Mouse (Mus musculus) layer of hippocampus, postnatal 25 days (tissue): ENCODE measurements around the gene Ugt1a2. TPM values are rescaled to one million over a fixed set of nuclear protein-coding genes. Genes with fewer than 3 reads are reported as not detected.
"Not testable (repeated sequence)": the region's sequence is repeated elsewhere in the genome, so short reads cannot be mapped to it uniquely, and the experiment has no call there.

Experiments
- DNase-seq, 2 experiments: peaks; one replicate each; pipeline ENCODE4 v3.0.0; 2022; ENCODE audit warnings: mixed read lengths in 2 of 2, low spot score in 1 of 2; ENCODE audit errors: extremely low spot score in 1 of 2
- total RNA-seq, 2 experiments: library from RNA; stranded (reverse); gene quantifications; 2 replicates each; pipeline ENCODE4 v1.2.3; 2021

The Ugt1a2 gene
- total RNA-seq, 2 experiments from 2014 or later, result not detected

DNA sequence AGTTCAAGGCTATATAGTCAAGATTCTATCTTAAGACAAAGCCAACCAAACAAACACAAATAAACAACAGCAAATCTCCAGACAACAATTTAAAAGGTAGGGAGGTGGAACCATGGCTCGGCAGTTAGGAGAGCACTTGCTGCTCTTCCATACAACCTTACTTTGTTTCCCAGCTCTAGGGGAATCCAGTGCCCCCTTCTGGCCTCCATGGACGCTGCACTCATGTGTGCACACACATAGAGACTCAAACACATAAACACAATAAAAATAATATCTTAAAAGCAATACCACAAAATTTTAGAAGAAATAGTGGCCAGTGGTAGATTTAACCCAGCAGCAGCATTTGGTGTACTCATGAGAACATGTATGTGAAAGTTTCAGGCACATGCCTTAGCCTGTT is 16.7 kb downstream of the Ugt1a2 start:
- DNase-seq, result no peak

DNA sequence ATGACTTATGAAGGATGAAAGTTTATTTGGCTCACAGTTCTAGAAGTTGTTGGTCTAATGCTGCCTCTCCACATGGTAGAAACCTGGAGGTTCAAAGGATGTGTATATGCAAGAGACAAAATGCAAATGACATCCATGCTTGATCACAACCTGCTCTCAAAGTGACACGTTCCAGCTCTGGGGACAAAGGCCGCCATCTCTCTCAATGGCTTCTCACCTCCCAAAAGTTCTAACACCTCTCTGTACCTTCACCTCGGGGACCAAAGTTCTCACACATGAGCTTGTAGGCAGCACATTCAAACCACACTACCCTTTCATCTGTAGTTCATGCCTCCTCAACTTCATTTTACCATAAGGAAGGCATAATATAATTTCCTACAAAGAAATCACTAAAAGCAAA is 17.2 kb downstream of the Ugt1a2 start:
- no peak for DNase-seq

DNA sequence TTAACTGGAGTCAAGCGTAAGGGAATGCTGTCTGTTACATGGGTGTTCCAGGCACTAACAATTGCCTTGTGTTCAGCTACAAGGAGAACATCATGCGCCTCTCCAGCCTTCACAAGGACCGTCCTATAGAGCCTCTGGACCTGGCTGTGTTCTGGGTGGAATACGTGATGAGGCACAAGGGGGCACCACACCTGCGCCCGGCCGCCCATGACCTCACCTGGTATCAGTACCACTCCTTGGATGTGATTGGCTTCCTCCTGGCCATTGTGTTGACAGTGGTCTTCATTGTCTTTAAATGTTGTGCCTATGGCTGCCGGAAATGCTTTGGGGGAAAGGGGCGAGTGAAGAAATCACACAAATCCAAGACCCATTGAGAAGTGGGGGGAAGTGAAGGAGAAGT is 17.6 kb downstream of the Ugt1a2 start:
- no peak for DNase-seq

DNA sequence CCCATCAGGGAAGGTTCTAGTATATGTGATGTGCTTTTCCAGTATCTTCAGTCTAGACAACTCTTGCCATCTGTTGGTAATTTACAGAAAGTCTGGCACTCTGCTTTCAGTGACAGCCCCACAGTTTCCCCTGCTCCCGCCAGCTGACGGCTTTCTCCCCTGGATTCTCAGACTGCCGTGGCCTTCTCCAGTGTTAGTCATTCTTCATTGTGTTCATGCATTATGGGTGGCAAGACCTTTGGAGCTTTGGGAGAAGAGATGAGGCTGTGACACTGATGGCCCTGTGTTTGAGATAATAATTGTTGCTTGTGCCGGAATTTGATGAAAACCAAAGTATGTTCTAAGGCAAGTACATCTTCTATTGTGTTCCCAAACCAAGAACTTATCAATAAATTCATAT is 18.2 kb downstream of the Ugt1a2 start:
- DNase-seq, result no peak

DNA sequence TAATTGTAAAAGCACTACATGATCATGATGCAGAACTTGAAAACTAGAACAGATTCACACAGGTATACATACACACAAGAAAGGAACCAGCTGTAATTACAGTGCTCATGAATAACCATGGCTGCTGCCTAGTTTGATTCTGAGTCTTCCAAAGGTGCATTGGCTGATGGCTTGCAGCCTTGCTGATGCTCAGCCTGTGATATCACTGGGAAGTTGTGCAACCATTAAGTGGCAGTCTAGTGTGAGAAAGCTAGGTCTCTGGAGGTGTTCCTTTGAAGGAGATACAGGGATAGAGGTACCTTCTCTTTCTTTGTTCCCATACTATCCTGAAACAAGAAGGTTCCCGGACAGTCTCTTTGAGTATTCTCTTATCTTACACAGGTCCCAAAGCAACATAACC is 18.7 kb downstream of the Ugt1a2 start:
- no peak for DNase-seq

DNA sequence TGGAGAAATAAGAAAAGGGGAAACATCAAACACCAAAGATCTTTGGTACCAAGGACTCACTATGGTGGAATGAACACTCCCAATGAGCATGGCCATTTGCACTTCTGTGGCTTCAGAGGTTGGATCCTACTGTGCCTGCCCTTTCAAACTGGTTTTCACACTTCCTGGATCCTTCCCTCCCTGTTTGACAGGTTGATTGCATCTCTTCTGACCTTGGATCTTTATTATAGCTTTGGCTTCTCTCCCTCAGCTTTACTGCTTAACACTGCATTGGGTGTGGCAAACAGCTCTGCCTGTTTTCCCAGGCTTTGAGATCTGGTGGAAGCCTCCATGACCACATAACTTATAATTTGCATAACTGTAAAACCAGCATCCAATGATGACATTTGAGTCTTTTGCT is 19.9 kb downstream of the Ugt1a2 start:
- no peak for DNase-seq

DNA sequence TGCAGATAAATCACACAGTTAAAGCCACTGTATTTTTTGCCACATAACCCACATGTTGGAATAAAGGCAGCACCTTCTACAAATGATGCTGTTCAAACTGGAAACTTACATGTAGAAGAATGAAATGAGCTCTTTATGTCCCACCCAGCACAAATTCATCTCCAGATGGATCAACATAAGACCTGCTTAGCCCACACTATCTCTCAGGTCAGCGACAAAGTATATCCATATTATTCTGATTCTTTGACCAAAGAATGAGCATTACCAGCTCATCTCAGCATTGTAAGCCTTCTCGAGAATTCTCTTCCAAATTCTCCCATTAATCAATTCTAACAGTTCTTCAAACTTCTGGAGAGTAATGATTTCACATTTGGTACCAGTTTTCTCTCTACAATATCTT is 21.8 kb downstream of the Ugt1a2 start:
- no peak for DNase-seq

DNA sequence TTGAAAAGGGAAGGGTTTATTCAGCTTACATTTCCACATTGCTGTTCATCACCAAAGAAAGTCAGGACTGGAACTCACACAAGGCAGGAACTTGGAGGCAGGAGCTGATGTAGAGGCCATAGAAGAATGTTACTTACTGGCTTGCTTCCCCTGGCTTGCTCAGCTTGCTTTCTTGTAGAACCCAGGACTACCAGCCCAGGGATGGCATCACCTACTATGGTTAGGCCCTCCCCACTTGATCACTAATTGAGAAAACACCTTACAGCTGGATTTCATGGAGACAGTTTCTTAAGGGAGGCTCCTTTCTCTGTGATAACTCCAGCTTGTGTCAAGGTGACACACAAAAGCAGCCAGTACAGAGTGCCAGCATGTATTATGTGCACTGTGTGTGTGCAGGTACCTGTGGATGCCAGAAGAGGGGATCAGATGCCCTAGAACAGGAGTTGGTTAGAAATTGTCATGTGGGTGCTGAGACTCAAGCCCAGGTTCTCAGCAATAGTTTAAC is 22.7 kb downstream of the Ugt1a2 start:
- DNase-seq, result not testable (repeated sequence)

DNA sequence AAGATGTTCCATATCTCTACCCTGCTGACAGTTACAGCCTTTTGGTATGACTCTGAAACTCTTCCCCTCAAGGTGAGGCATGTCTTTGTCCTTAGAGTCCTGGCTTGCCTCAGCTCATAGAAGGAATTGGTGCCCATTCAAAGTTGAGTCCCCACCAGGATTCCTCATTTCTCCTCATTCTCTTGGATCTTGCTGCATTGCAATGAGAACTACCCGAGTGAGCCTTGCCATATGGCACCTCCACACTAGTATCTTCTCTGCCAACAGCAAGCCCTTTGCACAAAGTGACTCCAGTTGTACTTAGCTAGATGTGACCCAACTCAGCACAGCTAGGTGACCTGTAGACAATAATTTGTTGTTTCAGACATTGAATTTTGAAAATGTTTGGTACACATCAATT is 23.2 kb downstream of the Ugt1a2 start:
- no peak for DNase-seq

DNA sequence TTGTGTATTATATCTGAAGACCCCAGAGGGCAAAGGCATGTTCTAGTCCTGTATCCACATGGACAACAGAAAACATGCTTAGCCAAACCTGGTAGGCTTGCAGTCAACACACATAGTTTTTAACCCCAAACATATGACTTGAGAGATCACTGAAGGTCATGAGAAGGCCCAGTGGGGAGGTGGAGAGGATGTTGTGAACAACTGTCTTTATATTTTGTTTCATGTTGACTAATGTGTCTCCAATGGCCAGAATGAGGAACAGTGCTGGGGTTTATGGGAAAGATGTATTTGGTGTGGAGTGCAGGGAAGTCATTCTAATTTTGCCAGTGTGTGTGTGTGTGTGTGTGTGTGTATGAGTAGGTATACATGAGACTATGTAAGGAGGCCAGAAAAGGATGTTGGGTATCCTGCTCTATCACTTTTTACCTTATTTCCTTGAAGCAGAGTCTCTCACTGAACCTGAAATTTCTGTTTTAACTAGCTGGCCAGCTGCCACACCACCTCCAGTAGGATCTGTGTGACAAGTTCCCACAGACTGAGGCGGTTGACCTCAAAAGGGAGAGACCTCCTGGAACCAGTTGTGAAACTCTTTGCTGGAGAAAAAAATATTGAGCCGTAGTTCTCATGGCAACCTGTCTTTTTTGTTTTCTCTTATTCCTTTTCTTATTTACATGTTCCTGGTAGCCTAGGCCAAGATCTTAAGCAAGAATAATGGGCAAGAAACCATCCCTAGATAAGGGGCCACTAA is 23.8 kb downstream of the Ugt1a2 start:
- DNase-seq, result no peak

DNA sequence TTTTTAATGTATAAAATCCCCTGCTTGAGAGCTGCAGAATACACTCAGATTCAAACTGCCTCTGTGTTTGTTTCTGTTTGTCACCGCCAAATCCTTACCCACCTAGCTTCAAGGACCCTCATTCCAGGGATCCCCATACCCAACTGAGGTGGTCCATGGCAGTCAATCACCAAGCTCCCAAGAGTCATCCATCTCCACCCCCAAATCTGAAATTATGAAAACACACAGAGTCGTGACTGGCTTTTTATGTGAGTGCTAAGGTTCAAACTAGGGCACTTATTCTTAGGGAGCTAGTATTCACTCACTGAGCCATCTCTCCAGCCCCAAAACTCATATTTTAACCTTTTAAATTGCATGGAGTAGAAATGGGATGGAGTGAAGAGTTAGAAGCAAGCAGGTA is 24.9 kb downstream of the Ugt1a2 start:
- DNase-seq, result not testable (repeated sequence)

DNA sequence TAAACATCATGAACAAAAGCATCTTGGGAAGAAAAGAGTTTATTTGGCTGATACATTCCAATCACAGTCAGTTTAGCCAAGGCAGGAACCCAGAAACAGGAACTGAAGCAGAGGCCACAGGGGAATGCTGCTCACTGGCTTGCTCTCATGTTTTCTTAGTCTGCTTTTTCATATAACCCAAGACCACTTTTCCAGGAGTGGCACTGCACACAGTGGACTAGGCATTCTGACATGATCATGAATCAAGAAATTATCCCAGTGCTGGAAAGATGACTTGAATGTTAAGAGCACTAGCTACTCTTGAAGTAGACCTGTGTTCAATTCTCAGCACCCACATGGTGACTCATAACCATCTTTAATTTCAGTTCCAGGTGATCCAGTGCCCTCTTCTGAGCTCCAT is 25.3 kb downstream of the Ugt1a2 start:
- DNase-seq, result no peak

DNA sequence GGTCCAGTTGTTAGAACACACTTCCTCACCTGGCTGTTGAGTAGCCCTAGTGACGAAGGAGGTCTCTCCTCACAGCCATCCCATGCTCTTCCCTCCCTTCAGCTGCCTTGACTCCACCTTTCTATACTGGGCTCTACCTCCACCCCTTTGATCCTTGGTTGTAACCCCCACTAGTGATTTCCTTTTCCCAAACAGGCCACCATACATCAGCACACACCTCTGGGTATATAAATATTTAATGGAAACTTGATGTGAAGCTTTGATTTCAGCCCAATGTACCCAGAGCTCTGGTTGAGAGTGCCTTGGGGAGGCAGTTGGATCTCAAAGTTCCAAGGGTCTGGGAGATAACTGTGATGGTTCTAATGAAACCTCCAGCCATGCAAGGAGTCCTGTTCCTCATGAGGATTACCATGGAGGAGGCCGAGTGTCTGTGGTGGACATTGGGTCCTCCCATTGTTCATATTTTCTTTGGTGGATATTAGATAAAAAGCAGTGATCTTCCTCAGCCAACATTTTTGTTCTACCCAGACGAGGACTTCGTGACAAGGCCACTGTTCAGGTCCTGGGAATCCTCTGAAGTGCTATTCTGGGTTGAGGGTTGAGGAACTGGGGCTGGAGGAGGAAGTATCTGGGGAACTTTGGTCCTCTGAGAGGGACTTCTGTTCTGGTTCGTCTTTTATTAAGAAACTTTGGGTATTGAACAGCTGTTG is 26.4 kb downstream of the Ugt1a2 start, which contains the start of gene Mroh2a:
Gene Mroh2a (plus strand): TSS at position 317 of the 710 bp plus-strand sequence.
- DNase-seq, result no peak

DNA sequence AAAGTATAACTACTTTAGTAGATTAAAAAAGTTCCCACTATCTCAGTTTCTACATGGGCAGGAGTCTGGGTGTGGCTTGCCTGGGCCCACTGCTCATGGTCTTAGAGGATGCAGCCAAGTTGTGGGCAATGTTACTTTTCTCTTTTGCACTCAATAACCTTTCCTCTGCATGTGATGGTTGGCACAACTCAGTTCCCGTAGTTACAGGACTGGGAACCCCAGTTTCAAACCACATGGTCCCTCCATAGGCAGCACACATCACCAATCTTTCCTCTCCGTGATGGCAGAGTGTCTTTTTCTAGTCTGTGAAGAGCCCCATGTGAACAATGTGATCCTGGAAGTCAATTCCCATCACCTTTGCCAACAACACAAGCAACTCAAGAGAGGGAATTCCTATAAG is 27.1 kb downstream of the Ugt1a2 start:
- DNase-seq, result no peak

DNA sequence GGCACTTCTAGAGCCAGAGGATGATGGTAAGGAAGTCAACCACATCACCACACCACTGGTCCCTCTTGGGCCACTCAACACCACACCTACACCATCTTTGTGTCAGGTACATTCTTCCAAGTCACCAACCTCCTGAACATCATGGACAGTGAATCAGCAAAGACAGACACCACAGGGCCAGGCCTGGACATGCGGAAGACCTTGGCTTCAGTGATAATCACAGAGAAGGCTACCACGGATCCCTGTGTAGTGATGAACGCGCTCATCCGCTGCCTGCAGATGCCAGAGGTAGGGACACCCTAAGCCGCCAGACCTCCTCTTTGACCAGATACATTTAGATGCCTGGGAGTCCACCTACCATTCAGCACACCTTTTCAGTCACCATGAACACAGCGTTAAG is 27.7 kb downstream of the Ugt1a2 start:
- DNase-seq, result no peak

DNA sequence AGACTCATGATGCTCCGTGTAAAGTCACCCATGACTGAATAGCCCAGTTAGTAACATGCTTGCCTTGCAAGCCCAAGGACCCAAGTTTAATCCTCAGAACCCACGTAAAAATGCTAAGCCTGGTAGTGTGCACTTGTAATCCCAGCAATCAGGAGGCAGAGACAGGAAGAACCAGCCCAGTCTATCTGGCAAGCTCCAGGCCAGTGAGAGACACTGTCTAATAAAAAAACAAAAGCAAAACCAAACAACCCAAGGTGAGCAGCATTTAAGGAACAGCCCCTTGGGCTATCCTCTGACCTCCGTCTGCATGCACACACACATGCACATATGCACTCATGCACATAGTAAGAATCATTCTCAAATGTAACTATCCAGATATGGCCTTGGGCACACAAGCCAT is 29.2 kb downstream of the Ugt1a2 start:
- no peak for DNase-seq

DNA sequence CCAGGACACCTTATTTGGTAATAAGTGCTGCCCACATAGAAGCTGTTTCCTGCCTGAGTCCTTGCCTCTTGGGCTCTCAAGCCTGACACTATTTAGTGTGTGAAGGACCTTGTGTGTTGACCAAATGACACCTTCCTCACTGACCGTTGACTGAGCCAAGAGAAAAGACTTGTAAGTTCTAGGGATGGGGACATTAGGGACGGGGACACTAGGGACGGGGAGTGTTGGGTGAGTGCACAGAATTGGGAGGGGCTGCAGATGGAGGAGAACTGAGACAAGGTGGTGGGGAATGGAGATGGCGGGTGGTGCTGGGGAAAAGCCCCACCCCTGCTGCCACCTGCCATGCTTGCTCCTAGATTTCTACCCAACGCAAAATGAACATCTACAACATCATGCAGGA is 29.6 kb downstream of the Ugt1a2 start:
- no peak for DNase-seq

DNA sequence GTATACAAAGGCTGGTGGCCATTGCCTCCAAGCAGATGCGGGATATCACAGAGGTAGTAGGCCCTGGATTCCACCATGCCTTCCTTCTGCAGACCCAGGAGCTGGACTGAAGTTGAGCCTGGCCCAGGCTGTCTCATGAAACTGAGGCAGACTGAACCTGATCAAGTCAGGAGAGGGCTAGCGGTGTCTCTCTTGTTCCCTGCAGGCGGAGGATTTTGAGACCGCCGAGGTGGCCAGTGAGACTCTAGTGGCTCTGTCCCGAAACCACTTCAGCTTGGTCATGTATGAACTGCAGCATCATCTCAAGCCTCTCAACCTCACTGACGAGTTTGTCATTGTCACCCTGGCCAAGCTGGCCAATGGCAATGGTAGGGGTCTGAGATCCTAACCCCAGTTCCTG is 30.0 kb downstream of the Ugt1a2 start:
- DNase-seq, result no peak

DNA sequence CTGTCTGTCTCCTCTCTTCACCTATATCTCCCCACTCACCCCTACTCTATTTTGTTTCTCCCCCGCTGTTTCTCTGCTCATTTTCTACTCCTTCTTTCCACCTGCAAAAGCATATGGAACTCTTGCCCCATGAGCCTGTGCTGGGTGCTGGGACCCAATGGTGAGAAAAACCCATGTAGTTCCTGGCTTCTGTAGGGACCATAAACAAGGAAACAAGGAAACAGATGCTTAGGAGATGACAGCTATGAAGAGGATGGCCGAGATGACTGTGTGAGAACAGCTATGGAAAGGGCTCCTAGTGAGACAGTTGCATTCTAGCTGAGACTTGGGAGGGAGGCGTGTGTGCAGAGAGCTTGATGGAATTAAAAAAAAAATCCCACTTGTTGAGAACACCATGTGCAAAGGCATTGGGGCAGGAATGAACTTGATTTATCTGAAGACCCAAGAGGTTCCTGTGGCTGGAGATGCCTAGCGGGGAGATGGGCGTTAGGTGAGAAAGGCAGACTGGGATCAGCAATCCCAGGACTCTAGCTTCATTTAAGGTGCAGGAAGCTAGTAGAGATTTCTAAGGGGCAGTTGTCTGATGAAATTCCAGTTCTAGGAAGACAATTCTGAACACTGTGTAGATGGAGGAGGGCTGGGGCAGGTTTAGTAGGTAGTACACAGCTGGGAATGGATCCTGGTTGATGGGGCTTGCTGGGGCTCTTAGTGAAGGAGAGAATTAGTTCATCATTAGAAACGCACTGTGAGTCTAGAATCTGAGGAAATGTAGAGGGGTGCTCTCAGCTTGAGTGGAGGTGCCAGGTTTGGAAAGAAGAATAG is 30.8 kb downstream of the Ugt1a2 start:
- no peak for DNase-seq

DNA sequence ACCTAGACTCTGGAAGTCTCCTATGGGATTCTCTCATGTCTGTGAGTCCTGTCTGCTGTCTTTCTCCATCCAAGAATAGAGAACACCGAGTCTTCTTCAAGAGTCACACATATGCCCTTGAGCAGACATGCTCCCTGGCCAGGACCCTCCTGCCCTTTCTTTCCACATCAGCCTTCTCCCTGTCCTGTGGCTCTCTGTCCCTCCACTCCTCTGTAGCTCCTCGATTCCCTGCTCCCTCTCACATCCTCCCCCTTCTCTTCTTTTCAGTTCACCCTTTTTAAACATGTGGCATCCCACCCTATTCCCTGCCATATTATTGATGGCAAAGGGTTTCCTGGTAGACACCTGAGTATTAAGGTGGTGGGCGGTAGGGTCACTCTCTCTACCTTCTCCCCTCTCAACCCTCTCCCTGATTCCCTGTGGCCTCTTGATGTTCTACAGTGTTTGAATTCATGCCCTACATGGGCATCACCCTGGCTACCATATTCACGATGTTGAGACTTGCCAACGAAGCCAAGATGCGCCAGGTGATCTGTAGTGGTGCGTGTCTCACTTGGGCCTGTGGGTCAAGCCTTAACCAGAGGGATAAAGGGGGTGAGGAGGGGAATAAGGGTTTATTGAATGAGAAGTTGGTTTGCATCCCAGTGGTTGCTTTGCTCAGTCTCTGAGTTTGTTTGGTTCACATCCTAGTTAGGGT is 31.6 kb downstream of the Ugt1a2 start:
- no peak for DNase-seq
